Mouse (Mus musculus) left cerebral cortex, postnatal 10 days (tissue): Measurements from ENCODE around the gene Bbs9. TPM values are rescaled to one million over a fixed set of nuclear protein-coding genes. Genes with fewer than 3 reads are reported as not detected.

ENCODE experiments used
- DNase-seq, 2 experiments: peaks; one replicate each; pipeline ENCODE4 v3.0.0; 2021 to 2022; ENCODE audit warnings: low spot score in 2 of 2, mixed read lengths in 1 of 2; ENCODE audit errors: extremely low spot score in 1 of 2
- intact Hi-C: fragments of 180-260 bp; cut with DNase I; formaldehyde crosslinking; loops from one replicate; pipeline ENCODE4 v1.15.1; 2025
- total RNA-seq, 2 experiments: library from RNA; stranded (reverse); gene quantifications; 2 replicates each; pipeline ENCODE4 v1.2.3; 2021

Bbs9 gene
- total RNA-seq, 2 experiments from 2014 or later: 27.8 to 28.6 TPM

GRCm38 (mm10) chr9:22809621-22810126, 334.2 kb downstream of the Bbs9 start:
- intact Hi-C loops: no loop called here
- no peak for DNase-seq

GRCm38 (mm10) chr9:22810454-22810853, 334.9 kb downstream of the Bbs9 start:
- DNase-seq: no peak

GRCm38 (mm10) chr9:22811931-22812330, 336.4 kb downstream of the Bbs9 start:
- DNase-seq: no peak
- intact Hi-C loops: no loop called here

More at GRCm38 (mm10) chr9:22810454-22810853, 334.9 kb downstream of the Bbs9 start:
- intact Hi-C loops: no loop called here

GRCm38 (mm10) chr9:22814407-22815092, 339.0 kb downstream of the Bbs9 start:
- intact Hi-C loops: no loop called here
- DNase-seq: no peak

GRCm38 (mm10) chr9:22815093-22815458, 339.6 kb downstream of the Bbs9 start:
- DNase-seq: no peak
- intact Hi-C loops: no loop called here

- no peak for DNase-seq
- intact Hi-C loops: no loop called here
These were observed 344.0 kb downstream of the Bbs9 start for GRCm38 (mm10) chr9:22819539-22819938.

- DNase-seq: no peak
- intact Hi-C loops: no loop called here
These were observed 345.2 kb downstream of the Bbs9 start for GRCm38 (mm10) chr9:22820646-22821185.

GRCm38 (mm10) chr9:22822770-22823169, 347.3 kb downstream of the Bbs9 start:
- intact Hi-C loops: no loop called here
- no peak for DNase-seq

- no peak for DNase-seq
- intact Hi-C loops: no loop called here
These were observed 348.3 kb downstream of the Bbs9 start for GRCm38 (mm10) chr9:22823856-22824255.

- intact Hi-C loops: no loop called here
These were observed 349.4 kb downstream of the Bbs9 start for GRCm38 (mm10) chr9:22824910-22825309.

GRCm38 (mm10) chr9:22826571-22826990, 351.1 kb downstream of the Bbs9 start:
- DNase-seq: no peak
- intact Hi-C loops: no loop called here

More at GRCm38 (mm10) chr9:22824910-22825309, 349.4 kb downstream of the Bbs9 start:
- no peak for DNase-seq

GRCm38 (mm10) chr9:22827176-22827770, 351.8 kb downstream of the Bbs9 start:
- no peak for DNase-seq
- intact Hi-C loops: no loop called here

- DNase-seq: no peak
- intact Hi-C loops: no loop called here
These were observed 353.9 kb downstream of the Bbs9 start for GRCm38 (mm10) chr9:22829212-22829960.

GRCm38 (mm10) chr9:22834994-22835512, 359.5 kb downstream of the Bbs9 start:
- intact Hi-C loops: no loop called here
- no peak for DNase-seq

- no peak for DNase-seq
- intact Hi-C loops: no loop called here
These were observed 361.5 kb downstream of the Bbs9 start for GRCm38 (mm10) chr9:22837000-22837399.

GRCm38 (mm10) chr9:22837702-22838210, 362.2 kb downstream of the Bbs9 start:
- DNase-seq: no peak
- intact Hi-C loops: no loop called here

GRCm38 (mm10) chr9:22846048-22846447, 370.5 kb downstream of the Bbs9 start:
- DNase-seq: no peak
- intact Hi-C loops: no loop called here

GRCm38 (mm10) chr9:22846783-22847182, 371.3 kb downstream of the Bbs9 start:
- intact Hi-C loops: no loop called here
- no peak for DNase-seq

- intact Hi-C loops: no loop called here
- DNase-seq: no peak
These were observed 373.3 kb downstream of the Bbs9 start for GRCm38 (mm10) chr9:22848800-22849199.
